Mouse (Mus musculus) kidney, postnatal 36 days (tissue): ENCODE results near the gene Gast.
A peak's percentile ranks its signal among the peaks of the same experiment; 100 is the strongest.

Experiments
- DNase-seq, 2 experiments: peaks; one replicate each; pipeline ENCODE4 v3.0.0; 2021 to 2022; ENCODE audit warnings: mixed read lengths in 2 of 2

The Gast gene

GRCm38 (mm10) chr11:100362209-100362978 is 28.2 kb downstream of the Gast start:
- peak; percentile 73 to 87 for DNase-seq

GRCm38 (mm10) chr11:100362979-100363562 is 28.9 kb downstream of the Gast start:
- DNase-seq: peak; percentile 77 to 87

- no peak for DNase-seq
Measured at GRCm38 (mm10) chr11:100369145-100369544, 34.9 kb downstream of the Gast start.

- no peak for DNase-seq
Measured at GRCm38 (mm10) chr11:100369822-100370221, 35.6 kb downstream of the Gast start.

GRCm38 (mm10) chr11:100371981-100372558 is 37.9 kb downstream of the Gast start:
- DNase-seq: no peak

- no peak for DNase-seq
Measured at GRCm38 (mm10) chr11:100375127-100375526, 40.9 kb downstream of the Gast start.

- DNase-seq: no peak
Measured at GRCm38 (mm10) chr11:100376005-100376404, 41.8 kb downstream of the Gast start.

- DNase-seq: peak in 1 of 2 experiments; percentile 62
Measured at GRCm38 (mm10) chr11:100376746-100377389, 42.7 kb downstream of the Gast start.

GRCm38 (mm10) chr11:100377989-100378388 is 43.8 kb downstream of the Gast start:
- no peak for DNase-seq

- DNase-seq: no peak
Measured at GRCm38 (mm10) chr11:100378446-100378845, 44.2 kb downstream of the Gast start.

- DNase-seq: no peak
Measured at GRCm38 (mm10) chr11:100379311-100379710, 45.1 kb downstream of the Gast start.

- no peak for DNase-seq
Measured at GRCm38 (mm10) chr11:100382682-100383081, 48.5 kb downstream of the Gast start.

- DNase-seq: no peak
Measured at GRCm38 (mm10) chr11:100385016-100385415, 50.8 kb downstream of the Gast start.

- DNase-seq: peak; percentile 65 to 82
Measured at GRCm38 (mm10) chr11:100386586-100386985, 52.4 kb downstream of the Gast start.
